Mouse (Mus musculus) testis, adult 2 months (tissue): ENCODE data around the gene Zcchc7. TPM values are rescaled to one million over a fixed set of nuclear protein-coding genes. Genes with fewer than 3 reads are reported as not detected.

Experiments
- H3K27ac ChIP-seq: fragments of 200-500 bp; 2 replicates; pipeline ENCODE4 v1.5.1; 2012; ENCODE audit warnings: low read depth, low read length; ENCODE audit not compliant: control insufficient read depth, insufficient read depth
- H3K27me3 ChIP-seq: fragments of 200-500 bp; 2 replicates; pipeline ENCODE4 v1.6.1; 2012; ENCODE audit warnings: mild to moderate bottlenecking, low read length, moderate library complexity; ENCODE audit not compliant: control insufficient read depth, insufficient read depth
- H3K36me3 ChIP-seq: fragments of 200-500 bp; 2 replicates; pipeline ENCODE4 v1.6.1; 2012; ENCODE audit warnings: mild to moderate bottlenecking, low read length; ENCODE audit not compliant: control insufficient read depth, insufficient read depth
- H3K4me1 ChIP-seq: fragments of 200-500 bp; 2 replicates; pipeline ENCODE4 v1.6.1; 2012; ENCODE audit warnings: low read length; ENCODE audit not compliant: control insufficient read depth, insufficient read depth
- H3K4me3 ChIP-seq: fragments of 200-500 bp; 2 replicates; pipeline ENCODE4 v1.5.1; 2012; ENCODE audit warnings: low read depth, mild to moderate bottlenecking, low read length, moderate library complexity, mixed read lengths; ENCODE audit not compliant: control insufficient read depth
- CTCF ChIP-seq: fragments of 200-500 bp; IDR thresholded peaks from 2 replicates; pipeline ENCODE4 v1.5.1; 2012; ENCODE audit warnings: low read depth, mild to moderate bottlenecking, inconsistent platforms, low read length, moderate library complexity; ENCODE audit not compliant: control insufficient read depth, insufficient read depth, insufficient replicate concordance
- POLR2A ChIP-seq: fragments of 200-500 bp; IDR thresholded peaks from 2 replicates; pipeline ENCODE4 v1.6.1; 2012; ENCODE audit warnings: low read depth, mild to moderate bottlenecking, inconsistent platforms, low read length, moderate library complexity; ENCODE audit not compliant: control insufficient read depth
- polyA plus RNA-seq: library from polyadenylated mRNA; depleted of rRNA; stranded (reverse); fragments of >200 nt; gene quantifications from 2 replicates; pipeline ENCODE4 v1.2.3, GENCODE M21; 2012; rRNA removed

Gene Zcchc7
- 22.6 and 25.3 TPM in 2 replicates for polyA plus RNA-seq

- Histone ChIP-seq H3K27ac (peak within 1 kb of the TSS; percentile 83), H3K4me1 (no peaks in the 10 kb centered on the region), H3K27me3 (no peaks in the 10 kb centered on the region), H3K36me3 (no peaks in the 10 kb centered on the region), H3K4me3 (peak within 1 kb of the TSS; percentile 91)
- TF ChIP-seq POLR2A (no peak), CTCF (no peak)
Observed at GRCm38 (mm10) chr4:44755553-44756133, at the start of gene Zcchc7. Gene Zcchc7 (plus strand): TSS chr4:44755877.

- peaks cover 21% of the 10 kb centered on the region for H3K4me1 ChIP-seq
- H3K27ac ChIP-seq = no peak overlapping the region
- no peak overlapping the region for H3K4me3 ChIP-seq
- H3K36me3 ChIP-seq = no peaks in the 10 kb centered on the region
- TF ChIP-seq CTCF (no peak), POLR2A (no peak)
- peaks cover 17% of the 10 kb centered on the region for H3K27me3 ChIP-seq
Observed at GRCm38 (mm10) chr4:44705967-44706366, 49.7 kb upstream of the Zcchc7 start.

DNA sequence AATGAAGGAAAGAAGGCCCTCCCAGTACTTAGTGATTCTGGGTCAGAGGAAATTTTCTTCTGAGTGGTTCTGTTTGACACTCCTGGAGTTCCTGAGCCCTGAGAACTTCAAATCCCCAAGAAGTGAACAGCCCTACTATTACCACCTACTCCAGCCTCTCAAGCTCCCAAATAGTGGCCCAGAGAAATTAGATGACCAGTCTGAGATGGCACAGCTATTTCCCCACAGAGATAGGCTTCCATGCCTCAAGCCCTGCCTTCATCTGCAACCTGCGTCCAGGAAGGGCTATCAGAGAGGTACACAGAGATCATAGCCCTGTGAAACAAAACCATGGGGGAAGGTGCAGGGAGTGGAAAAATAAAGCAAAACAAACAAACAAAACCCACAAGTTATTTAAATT lies 48.8 kb upstream of the Zcchc7 start:
- no peak overlapping the region for H3K4me3 ChIP-seq
- H3K27me3 ChIP-seq = peaks cover 17% of the 10 kb centered on the region
- H3K27ac ChIP-seq = no peak overlapping the region
- TF ChIP-seq CTCF (no peak), POLR2A (no peak)
- H3K36me3 ChIP-seq = no peaks in the 10 kb centered on the region
- H3K4me1 ChIP-seq = peaks cover 28% of the 10 kb centered on the region

DNA sequence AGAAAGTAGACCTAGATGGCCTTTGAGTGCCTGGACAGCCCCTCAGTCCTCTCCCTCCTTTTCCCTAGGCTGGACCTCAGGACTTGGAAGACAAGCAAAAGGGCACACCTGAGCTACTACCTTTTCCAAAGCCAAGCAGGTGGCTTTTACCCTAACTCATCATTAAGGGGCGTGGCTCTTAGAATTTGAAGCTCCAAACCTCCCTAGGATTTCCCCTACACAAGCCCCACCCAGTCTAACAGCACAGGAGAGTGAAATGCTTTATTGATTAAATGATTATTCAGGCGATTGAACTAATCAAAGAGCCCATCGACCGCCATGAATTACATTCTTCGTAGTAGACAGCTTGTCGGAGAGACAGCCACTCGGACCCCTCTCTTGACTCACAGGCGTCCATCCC lies 47.4 kb upstream of the Zcchc7 start:
- H3K27ac ChIP-seq = no peak overlapping the region
- H3K4me3 ChIP-seq = no peak overlapping the region
- TF ChIP-seq CTCF (no peak), POLR2A (no peak)
- peaks cover 12% of the 10 kb centered on the region for H3K27me3 ChIP-seq
- H3K4me1 ChIP-seq = peaks cover 23% of the 10 kb centered on the region
- H3K36me3 ChIP-seq = no peaks in the 10 kb centered on the region

GRCm38 (mm10) chr4:44709091-44709695 lies 46.5 kb upstream of the Zcchc7 start:
- Histone ChIP-seq H3K27me3 (peaks cover 9% of the 10 kb centered on the region), H3K4me1 (peaks cover 20% of the 10 kb centered on the region)

DNA sequence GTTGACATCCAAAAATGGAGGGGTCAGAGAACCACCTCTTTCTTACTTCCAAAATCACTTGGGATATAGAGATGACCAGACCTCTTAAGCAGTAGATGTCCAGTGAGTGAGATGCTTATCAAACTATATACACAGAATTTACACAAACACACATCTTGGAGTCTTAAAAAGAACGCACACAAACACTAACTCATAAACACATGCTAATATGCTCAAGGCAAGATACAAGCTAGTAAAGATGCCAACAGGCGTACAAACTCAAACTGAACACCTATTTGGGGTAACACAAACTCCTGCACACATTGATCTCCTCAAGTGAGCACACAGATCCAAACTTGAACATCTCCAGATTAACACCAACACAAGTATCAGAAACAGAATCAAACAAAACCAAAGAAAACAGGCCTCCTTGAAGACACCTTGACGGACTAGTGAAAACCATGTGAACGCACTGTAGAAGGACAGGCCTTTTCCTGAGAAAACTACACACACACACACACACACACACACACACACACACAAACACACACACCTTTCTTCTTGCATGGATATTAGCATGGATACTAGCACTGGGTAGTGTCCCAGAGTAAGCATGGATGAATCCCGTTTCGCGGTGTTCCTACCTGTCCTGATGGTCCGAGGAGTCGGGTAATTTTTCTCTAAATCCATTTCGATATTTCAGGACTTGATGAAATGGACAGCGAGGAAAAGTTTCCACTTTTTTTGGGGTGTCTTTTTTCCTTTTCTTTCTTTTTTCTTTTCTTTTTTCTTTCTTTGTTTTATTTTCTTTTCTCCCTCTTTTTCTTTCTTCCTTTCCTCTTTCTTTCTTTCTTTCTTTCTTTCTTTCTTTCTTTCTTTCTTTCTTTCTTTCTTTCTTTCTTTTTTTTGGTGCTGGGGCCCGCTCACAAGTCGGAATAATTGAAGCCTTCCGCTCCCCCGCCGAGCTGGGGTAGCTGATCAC lies 45.7 kb upstream of the Zcchc7 start, which contains the start of gene Pax5:
Pax5 (minus strand) TSS at position 748 of the 961 bp plus-strand sequence.
- TF ChIP-seq CTCF = no peak
- no peak for TF ChIP-seq POLR2A
- no peak within 1 kb of the TSS for H3K27ac ChIP-seq
- H3K27me3 ChIP-seq = peaks cover 11% of the 10 kb centered on the region
- H3K4me1 ChIP-seq = peaks cover 19% of the 10 kb centered on the region
- H3K4me3 ChIP-seq = no peak within 1 kb of the TSS
- H3K36me3 ChIP-seq = no peaks in the 10 kb centered on the region

More at GRCm38 (mm10) chr4:44709091-44709695, 46.5 kb upstream of the Zcchc7 start:
- Histone ChIP-seq H3K36me3 (no peaks in the 10 kb centered on the region), H3K4me3 (no peak overlapping the region), H3K27ac (no peak overlapping the region)
- TF ChIP-seq POLR2A (no peak), CTCF (no peak)

GRCm38 (mm10) chr4:44710701-44711097 lies 45.0 kb upstream of the Zcchc7 start:
- Histone ChIP-seq H3K36me3 (no peaks in the 10 kb centered on the region), H3K4me3 (no peak overlapping the region), H3K27me3 (peaks cover 11% of the 10 kb centered on the region), H3K4me1 (peaks cover 19% of the 10 kb centered on the region), H3K27ac (no peak overlapping the region)
- TF ChIP-seq POLR2A (no peak), CTCF (no peak)
